Comparison of ENCODE assay signal across 12 mouse cellular contexts in the genomic region with DNA sequence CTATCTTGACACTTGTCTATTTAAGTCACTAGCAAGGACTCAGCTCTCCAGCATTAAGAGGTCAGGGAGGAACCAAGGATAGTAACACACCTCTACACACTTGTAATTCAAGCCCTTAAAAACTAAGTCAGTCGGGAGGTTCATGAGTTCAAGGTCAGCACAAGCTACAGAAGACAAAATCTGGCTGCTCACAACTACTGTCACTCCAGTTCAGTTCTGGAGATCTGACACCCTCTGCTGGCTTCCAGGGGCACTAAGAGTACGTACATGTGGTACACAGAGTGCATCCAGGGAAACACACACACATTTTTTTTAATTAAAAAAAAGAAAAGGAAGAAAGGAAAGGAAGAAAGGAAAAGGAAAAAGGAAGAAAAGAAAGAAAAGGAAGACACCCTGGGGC. TPM values are rescaled to one million over a fixed set of nuclear protein-coding genes. Genes with fewer than 3 reads are reported as not detected.
DNase-seq lines count a peak whose midpoint lies in the region; ATAC-seq and TF ChIP-seq lines count a peak whose summit lies in the region.
"Had no signal": no experiment of that assay in that cellular context is flagged by ENCODE, and none has a peak within 500 bp of the region (broad histone marks: within the 10 kb centered on the region; RNA-seq: fewer than 3 reads in every experiment).

No protein-coding gene starts in this region.

- no peak; the same call in 1 of the 2 replicates for ATAC-seq in heart, postnatal 0 days (ENCODE audit: insufficient read depth, low read depth)
- no peak for ATAC-seq in lung, postnatal 0 days
- no peak for ATAC-seq in inflammation-experienced regulatory T-cells, adult 6 months

- no peaks in the 10 kb centered on the region for H3K9me3 ChIP-seq in heart, postnatal 0 days (replicated peaks; ENCODE audit: control insufficient read depth, low read length)
- no peaks in the 10 kb centered on the region for H3K9me3 ChIP-seq in lung, postnatal 0 days (ENCODE audit: low read length)
- no peaks in the 10 kb centered on the region for H3K9me3 ChIP-seq in MEL (replicated peaks; ENCODE audit: insufficient read depth, low read length)
- H3K9me3 ChIP-seq: embryonic facial prominence, embryonic 12.5 days had no signal

- peak; percentile 47 for DNase-seq in heart, postnatal 0 days (ENCODE audit: low spot score)
- no peak for DNase-seq in heart, adult 18-20 months
- DNase-seq in lung, postnatal 0 days (ENCODE audit: low spot score), result no peak
- DNase-seq in lung, adult 18-20 months, result no peak
- no peak for DNase-seq in MEL (ENCODE audit: low read depth, low spot score)
- peak; percentile 34 to 59 for DNase-seq in kidney, postnatal 36 days
- DNase-seq: layer of hippocampus, adult 9-11 months had no signal

- peak; percentile 50 for TF ChIP-seq RAD21 in MEL (IDR thresholded peaks at IDR 0.05; ENCODE audit: low read depth, low read length)

- no peak overlapping the region for H3K9ac ChIP-seq in heart, postnatal 0 days (replicated peaks; ENCODE audit: low read depth, low read length)
- H3K9ac ChIP-seq in lung, postnatal 0 days (replicated peaks; ENCODE audit: low read depth), result no peak overlapping the region
- no peak overlapping the region for H3K9ac ChIP-seq in MEL (ENCODE audit: control insufficient read depth, low read depth, low read length, poor library complexity, severe bottlenecking)
- H3K9ac ChIP-seq: embryonic facial prominence, embryonic 12.5 days had no signal

- 41% methylated on average over 2 of the region's 2 CpGs for WGBS in heart, postnatal 0 days
- 52% methylated on average over 2 of the region's 2 CpGs for WGBS in lung, postnatal 0 days

- H3K36me3 ChIP-seq in heart, postnatal 0 days (replicated peaks; ENCODE audit: control insufficient read depth, insufficient read depth, low read length), result no peaks in the 10 kb centered on the region
- no peaks in the 10 kb centered on the region for H3K36me3 ChIP-seq in lung, postnatal 0 days (ENCODE audit: insufficient read depth, low read length)
- no peaks in the 10 kb centered on the region for H3K36me3 ChIP-seq in MEL (ENCODE audit: control insufficient read depth in 1 of 2, insufficient read depth in 2 of 2, low read length in 2 of 2)

- no peak for TF ChIP-seq EP300 in heart, postnatal 0 days (IDR thresholded peaks at IDR 0.05; ENCODE audit: low read depth)
- no peak for TF ChIP-seq EP300 in lung, postnatal 0 days (IDR thresholded peaks at IDR 0.05)
- TF ChIP-seq EP300 in MEL (IDR thresholded peaks at IDR 0.05; ENCODE audit: low read depth in 1 of 2, low read length in 2 of 2), result no peak

- H3K4me2 ChIP-seq in heart, postnatal 0 days (ENCODE audit: low read depth, low read length), result no peak overlapping the region
- H3K4me2 ChIP-seq in lung, postnatal 0 days (replicated peaks; ENCODE audit: low read depth, low read length), result no peak overlapping the region
- H3K4me2 ChIP-seq: embryonic facial prominence, embryonic 12.5 days had no signal

- no peak overlapping the region for H3K4me3 ChIP-seq in heart, postnatal 0 days (ENCODE audit: low read depth, low read length)
- H3K4me3 ChIP-seq in lung, postnatal 0 days (ENCODE audit: low read depth, low read length), result no peak overlapping the region
- H3K4me3 ChIP-seq in MEL (ENCODE audit: control insufficient read depth in 1 of 2, insufficient read depth in 1 of 2, low read depth in 2 of 2, low read length in 2 of 2), result no peak overlapping the region
- H3K4me3 ChIP-seq: embryonic facial prominence, embryonic 12.5 days had no signal

- H3K4me1 ChIP-seq in heart, postnatal 0 days (ENCODE audit: control insufficient read depth, insufficient read depth), result peaks cover 10% of the 10 kb centered on the region; the same call in 1 of the 2 replicates
- H3K4me1 ChIP-seq in lung, postnatal 0 days (ENCODE audit: insufficient read depth, low read depth, low read length), result no peaks in the 10 kb centered on the region
- no peaks in the 10 kb centered on the region for H3K4me1 ChIP-seq in MEL (ENCODE audit: control insufficient read depth in 1 of 2, insufficient read depth in 2 of 2, low read length in 2 of 2)

- TF ChIP-seq CTCF in heart, postnatal 0 days (IDR thresholded peaks at IDR 0.05; ENCODE audit: low read depth), result peak; percentile 53
- peak; percentile 58 for TF ChIP-seq CTCF in lung, postnatal 0 days (IDR thresholded peaks at IDR 0.05)
- peak in 2 of 3 experiments; percentile 25 to 43; a peak in 4 of 6 replicates for TF ChIP-seq CTCF in MEL (IDR thresholded peaks at IDR 0.05 in 2 of 3, conservative IDR thresholded peaks at IDR 0.05 in 1 of 3; ENCODE audit: control insufficient read depth in 1 of 3, insufficient read depth in 1 of 3, low read depth in 2 of 3, low read length in 3 of 3, poor library complexity in 1 of 3, severe bottlenecking in 1 of 3)

- no peak for TF ChIP-seq POLR2A in MEL (IDR thresholded peaks at IDR 0.05; ENCODE audit: control insufficient read depth in 1 of 2, insufficient read depth in 1 of 2, low read depth in 1 of 2, low read length in 2 of 2, poor library complexity in 1 of 2)

- H3K27me3 ChIP-seq in heart, postnatal 0 days (ENCODE audit: control insufficient read depth, insufficient read depth, low read length), result no peaks in the 10 kb centered on the region
- no peaks in the 10 kb centered on the region for H3K27me3 ChIP-seq in lung, postnatal 0 days (replicated peaks; ENCODE audit: insufficient read depth, low read length)
- H3K27me3 ChIP-seq in MEL (ENCODE audit: control insufficient read depth in 1 of 2, insufficient read depth in 2 of 2, low read length in 2 of 2), result no peaks in the 10 kb centered on the region
- H3K27me3 ChIP-seq: embryonic facial prominence, embryonic 12.5 days had no signal

- H3K79me2 ChIP-seq in MEL (ENCODE audit: control insufficient read depth, insufficient read depth, low read length, poor library complexity), result no peaks in the 10 kb centered on the region

- no peak overlapping the region for H3K27ac ChIP-seq in heart, postnatal 0 days (ENCODE audit: low read depth)
- no peak overlapping the region for H3K27ac ChIP-seq in lung, postnatal 0 days (ENCODE audit: low read length)
- H3K27ac ChIP-seq in MEL (ENCODE audit: control insufficient read depth, low read depth, low read length), result no peak overlapping the region
- H3K27ac ChIP-seq: embryonic facial prominence, embryonic 12.5 days had no signal

TF ChIP-seq in MEL, 35 proteins besides CTCF, POLR2A, EP300 and RAD21 (continues in another document):
- TF ChIP-seq SMC3 (IDR thresholded peaks at IDR 0.05; ENCODE audit: low read depth, low read length), result peak; percentile 44

RNA-seq across cellular contexts. Expression of gene Cnnm3, which starts 14.9 kb away (rescaled TPM):
- 10.2 and 21.4 TPM in 2 replicates for total RNA-seq in heart, postnatal 0 days (2014; rRNA removed; ENCODE audit: low replicate concordance)
- polyA plus RNA-seq in heart, postnatal 0 days (2015; fragmentation: Nextera tagmentation; extraction: Ambion mirVana), result 2.0 and 2.2 TPM in 2 replicates
- total RNA-seq in heart, adult 18-20 months (2021), result 10 to 100 TPM; 13.1 to 16.6 TPM
- polyA plus RNA-seq in lung, postnatal 0 days (2015; fragmentation: Nextera tagmentation; extraction: Ambion mirVana), result 3.3 TPM in 2 replicates
- 3.8 and 4.2 TPM in 2 replicates for total RNA-seq in MEL (2012; rRNA removed)
- polyA plus RNA-seq in MEL (2012; ENCODE audit: insufficient read depth in 1 of 2, insufficient read length in 2 of 2, low read depth in 1 of 2, low replicate concordance in 2 of 2, missing spikeins in 1 of 2), result 1 to 10 TPM in 1 of 2 experiments, not detected in 1; 9.9 TPM
- 1 to 10 TPM; 3.1 to 9.2 (median 6.7) TPM for polyA plus RNA-seq in inflammation-experienced regulatory T-cells, adult 6 months (2017; shearing (Covaris generic))

RNA-seq across cellular contexts. Expression of gene Cnnm4, which starts 25.3 kb away (rescaled TPM):
- total RNA-seq in heart, postnatal 0 days (2014; rRNA removed; ENCODE audit: low replicate concordance), result 5.2 and 7.4 TPM in 2 replicates
- 3.6 and 4.2 TPM in 2 replicates for polyA plus RNA-seq in heart, postnatal 0 days (2015; fragmentation: Nextera tagmentation; extraction: Ambion mirVana)
- 1 to 10 TPM; 3.8 to 4.3 TPM for total RNA-seq in heart, adult 18-20 months (2021)
- 8.7 and 9.3 TPM in 2 replicates for polyA plus RNA-seq in lung, postnatal 0 days (2015; fragmentation: Nextera tagmentation; extraction: Ambion mirVana)
- total RNA-seq in MEL (2012; rRNA removed), result 7.8 and 8.1 TPM in 2 replicates
- polyA plus RNA-seq in MEL (2012; ENCODE audit: insufficient read depth in 1 of 2, insufficient read length in 2 of 2, low read depth in 1 of 2, low replicate concordance in 2 of 2, missing spikeins in 1 of 2), result 1 to 10 TPM in 1 of 2 experiments, not detected in 1; 8.5 TPM
- 10 to 100 TPM; 11.5 to 13.9 (median 12.1) TPM for polyA plus RNA-seq in inflammation-experienced regulatory T-cells, adult 6 months (2017; shearing (Covaris generic))

RNA-seq across cellular contexts. Expression of gene Ankrd23, which starts 40.0 kb away (rescaled TPM):
- 62.2 and 93.8 TPM in 2 replicates for total RNA-seq in heart, postnatal 0 days (2014; rRNA removed; ENCODE audit: low replicate concordance)
- 26.7 and 34.2 TPM in 2 replicates for polyA plus RNA-seq in heart, postnatal 0 days (2015; fragmentation: Nextera tagmentation; extraction: Ambion mirVana)
- 100 to 1,000 TPM; 315 to 408 TPM for total RNA-seq in heart, adult 18-20 months (2021)
- 6.2 and 10.5 TPM in 2 replicates for polyA plus RNA-seq in lung, postnatal 0 days (2015; fragmentation: Nextera tagmentation; extraction: Ambion mirVana)
- total RNA-seq in MEL (2012; rRNA removed), result 2.0 and 2.9 TPM in 2 replicates
- polyA plus RNA-seq in MEL (2012; ENCODE audit: insufficient read depth in 1 of 2, insufficient read length in 2 of 2, low read depth in 1 of 2, low replicate concordance in 2 of 2, missing spikeins in 1 of 2), result 1 to 10 TPM in 1 of 2 experiments, not detected in 1; 3.7 TPM
- polyA plus RNA-seq in inflammation-experienced regulatory T-cells, adult 6 months (2017; shearing (Covaris generic)), result 10 to 100 TPM; 35.1 to 58.4 (median 36.4) TPM

RNA-seq across cellular contexts. Expression of gene Gm42417, which starts 42.5 kb away (rescaled TPM):
- total RNA-seq in heart, postnatal 0 days (2014; rRNA removed; ENCODE audit: low replicate concordance), result not detected in 2 replicates
- polyA plus RNA-seq in heart, postnatal 0 days (2015; fragmentation: Nextera tagmentation; extraction: Ambion mirVana), result 1.2 TPM in 1 of 2 replicates, not detected in the other
- total RNA-seq in heart, adult 18-20 months (2021), result 100 to 1,000 TPM; 174 to 267 TPM
- polyA plus RNA-seq in lung, postnatal 0 days (2015; fragmentation: Nextera tagmentation; extraction: Ambion mirVana), result 0.62 TPM in 1 of 2 replicates, not detected in the other
- total RNA-seq in MEL (2012; rRNA removed), result not detected in 2 replicates
- under 1 TPM in 1 of 2 experiments, not detected in 1; 0.74 TPM for polyA plus RNA-seq in MEL (2012; ENCODE audit: insufficient read depth in 1 of 2, insufficient read length in 2 of 2, low read depth in 1 of 2, low replicate concordance in 2 of 2, missing spikeins in 1 of 2)
- polyA plus RNA-seq in inflammation-experienced regulatory T-cells, adult 6 months (2017; shearing (Covaris generic)), result 1 to 10 TPM in 1 of 3 experiments, not detected in 2; 2.4 TPM
- polyA plus RNA-seq: hindbrain, embryonic 11.5 days; liver, embryonic 16.5 days; small intestine, adult 2 months had no signal

RNA-seq across cellular contexts. Expression of gene Ankrd39, which starts 50.5 kb away (rescaled TPM):
- total RNA-seq in heart, postnatal 0 days (2014; rRNA removed; ENCODE audit: low replicate concordance), result 32.7 and 34.9 TPM in 2 replicates
- polyA plus RNA-seq in heart, postnatal 0 days (2015; fragmentation: Nextera tagmentation; extraction: Ambion mirVana), result 26.6 and 29.0 TPM in 2 replicates
- total RNA-seq in heart, adult 18-20 months (2021), result 1 to 10 TPM; 5.8 to 6.2 TPM
- polyA plus RNA-seq in lung, postnatal 0 days (2015; fragmentation: Nextera tagmentation; extraction: Ambion mirVana), result 19.4 and 23.1 TPM in 2 replicates
- 8.8 and 9.7 TPM in 2 replicates for total RNA-seq in MEL (2012; rRNA removed)
- polyA plus RNA-seq in MEL (2012; ENCODE audit: insufficient read depth in 1 of 2, insufficient read length in 2 of 2, low read depth in 1 of 2, low replicate concordance in 2 of 2, missing spikeins in 1 of 2), result 10 to 100 TPM in 1 of 2 experiments, not detected in 1; 14.4 TPM
- polyA plus RNA-seq in inflammation-experienced regulatory T-cells, adult 6 months (2017; shearing (Covaris generic)), result 10 to 100 TPM; 17.5 to 24.1 (median 23.2) TPM

Comparison
In these comparisons a context has a peak if more than half of its experiments do, and no peak if none do; other contexts are left out.
1. DNase-seq: peak in heart, postnatal 0 days (single experiment) and kidney, postnatal 36 days (2 of 2); none in heart, adult 18-20 months (0 of 2), lung, postnatal 0 days (single experiment), lung, adult 18-20 months (0 of 2) and MEL (single experiment).
2. Peak in every context shown above with its lines, with median percentiles within 50 percentile points of each other: CTCF ChIP-seq.